Mouse (Mus musculus) intestine, embryonic 16.5 days (tissue): Measurements from ENCODE around the gene Oat. TPM values are rescaled to one million over a fixed set of nuclear protein-coding genes. Genes with fewer than 3 reads are reported as not detected.

Experiments used
- ATAC-seq: fragments of 200-750 bp; cut with Nextera tagmentation; 2 replicates; pipeline ENCODE4 v1.8.0; 2017; ENCODE audit warnings: moderate TSS enrichment, moderate library complexity
- H3K27ac ChIP-seq: fragments of 300-500 bp; sonication (generic); 2 replicates; pipeline ENCODE4 v1.5.1; 2014; ENCODE audit warnings: mild to moderate bottlenecking, low read length
- H3K27me3 ChIP-seq: fragments of 300-500 bp; sonication (generic); replicated peaks from 2 replicates; pipeline ENCODE4 v1.6.1; 2014; ENCODE audit warnings: low read length, control low read depth, mixed read lengths; ENCODE audit not compliant: control insufficient read depth, insufficient read depth
- H3K36me3 ChIP-seq: fragments of 300-500 bp; sonication (generic); 2 replicates; pipeline ENCODE4 v1.6.1; 2014; ENCODE audit warnings: low read length, control low read depth; ENCODE audit not compliant: control insufficient read depth, insufficient read depth
- H3K4me1 ChIP-seq: fragments of 300-500 bp; sonication (generic); 2 replicates; pipeline ENCODE4 v1.6.1; 2014; ENCODE audit warnings: low read length, control low read depth, mixed read lengths; ENCODE audit not compliant: control insufficient read depth, insufficient read depth
- H3K4me2 ChIP-seq: fragments of 300-500 bp; sonication (generic); 2 replicates; pipeline ENCODE4 v1.6.1; 2014; ENCODE audit warnings: low read depth, low read length, control low read depth
- H3K4me3 ChIP-seq: fragments of 300-500 bp; sonication (generic); 2 replicates; pipeline ENCODE4 v1.5.1; 2014; ENCODE audit warnings: mild to moderate bottlenecking, low read length
- H3K9ac ChIP-seq: fragments of 300-500 bp; sonication (generic); 2 replicates; pipeline ENCODE4 v1.6.1; 2014; ENCODE audit warnings: low read depth, low read length
- H3K9me3 ChIP-seq: fragments of 300-500 bp; sonication (generic); 2 replicates; pipeline ENCODE4 v1.6.1; 2016; ENCODE audit warnings: low read length, control low read depth; ENCODE audit not compliant: control insufficient read depth
- WGBS: fragments of 180-500 bp; shearing (Covaris S2); extraction: QIAGEN DNeasy Blood & Tissue Kit; methylation state at CpG from one replicate; pipeline ENCODE4 v1.1.7; 2014; 5-methylcytosine and 5-hydroxymethylcytosine counted together
- polyA plus RNA-seq: library from polyadenylated mRNA; unstranded; fragments of >200 nt; fragmentation: Nextera tagmentation; extraction: Ambion mirVana; gene quantifications from 2 replicates; pipeline ENCODE4 v1.2.1, GENCODE M21; 2015

Oat gene
- 1,956 and 2,187 TPM in 2 replicates for polyA plus RNA-seq

- Histone ChIP-seq H3K4me2 (peak within 1 kb of the TSS; percentile 68), H3K4me1 (peaks cover 22% of the 10 kb centered on the region), H3K36me3 (no peaks in the 10 kb centered on the region), H3K27ac (peak within 1 kb of the TSS; percentile 99), H3K9ac (peak within 1 kb of the TSS; percentile 92), H3K4me3 (peak within 1 kb of the TSS; percentile 79), H3K9me3 (no peaks in the 10 kb centered on the region), H3K27me3 (no peaks in the 10 kb centered on the region)
- ATAC-seq, result peak; percentile 91
- under 1% methylated on average over 49 of the region's 49 CpGs for WGBS
Measured at GRCm38 (mm10) chr7:132576116-132576650, at the start of gene Oat. Oat (minus strand) TSS chr7:132576398.

- no peak overlapping the region for H3K4me3 ChIP-seq
- no peaks in the 10 kb centered on the region for H3K27me3 ChIP-seq
- no peaks in the 10 kb centered on the region for H3K36me3 ChIP-seq
- H3K4me1 ChIP-seq, result no peaks in the 10 kb centered on the region
- WGBS, result 77% methylated on average over 10 of the region's 10 CpGs
- no peak overlapping the region for H3K4me2 ChIP-seq
- no peak for ATAC-seq
- no peaks in the 10 kb centered on the region for H3K9me3 ChIP-seq
- H3K27ac ChIP-seq, result no peak overlapping the region
- no peak overlapping the region for H3K9ac ChIP-seq
Measured at GRCm38 (mm10) chr7:132624161-132624560, 48.0 kb upstream of the Oat start.

- Histone ChIP-seq H3K27me3 (no peaks in the 10 kb centered on the region), H3K9me3 (no peaks in the 10 kb centered on the region), H3K36me3 (no peaks in the 10 kb centered on the region), H3K9ac (no peak overlapping the region), H3K27ac (no peak overlapping the region), H3K4me3 (no peak overlapping the region), H3K4me1 (no peaks in the 10 kb centered on the region), H3K4me2 (no peak overlapping the region)
- WGBS, result 88% methylated on average over 15 of the region's 15 CpGs
- ATAC-seq, result no peak
Measured at GRCm38 (mm10) chr7:132619975-132620918, 44.0 kb upstream of the Oat start.

GRCm38 (mm10) chr7:132619549-132619948 lies 43.4 kb upstream of the Oat start:
- Histone ChIP-seq H3K27me3 (no peaks in the 10 kb centered on the region), H3K36me3 (no peaks in the 10 kb centered on the region), H3K9me3 (no peaks in the 10 kb centered on the region), H3K4me1 (no peaks in the 10 kb centered on the region), H3K27ac (no peak overlapping the region), H3K4me3 (no peak overlapping the region), H3K9ac (no peak overlapping the region), H3K4me2 (no peak overlapping the region)
- no peak for ATAC-seq
- WGBS, result 91% methylated on average over 8 of the region's 8 CpGs

GRCm38 (mm10) chr7:132617021-132617564 lies 40.9 kb upstream of the Oat start:
- ATAC-seq, result no peak
- no peaks in the 10 kb centered on the region for H3K36me3 ChIP-seq
- H3K4me2 ChIP-seq, result no peak overlapping the region
- no peaks in the 10 kb centered on the region for H3K4me1 ChIP-seq
- 88% methylated on average over 5 of the region's 5 CpGs for WGBS
- H3K4me3 ChIP-seq, result no peak overlapping the region
- H3K27me3 ChIP-seq, result no peaks in the 10 kb centered on the region
- no peak overlapping the region for H3K9ac ChIP-seq
- H3K27ac ChIP-seq, result no peak overlapping the region
- no peaks in the 10 kb centered on the region for H3K9me3 ChIP-seq

- Histone ChIP-seq H3K36me3 (no peaks in the 10 kb centered on the region), H3K27ac (no peak overlapping the region), H3K4me1 (no peaks in the 10 kb centered on the region), H3K9me3 (no peaks in the 10 kb centered on the region), H3K9ac (no peak overlapping the region), H3K4me3 (no peak overlapping the region), H3K27me3 (no peaks in the 10 kb centered on the region), H3K4me2 (no peak overlapping the region)
- WGBS, result 64% methylated on average over 6 of the region's 6 CpGs
- no peak for ATAC-seq
Measured at GRCm38 (mm10) chr7:132616391-132616790, 40.2 kb upstream of the Oat start.

- Histone ChIP-seq H3K9me3 (no peaks in the 10 kb centered on the region), H3K27ac (no peak overlapping the region), H3K9ac (no peak overlapping the region), H3K4me1 (0 out of 2 replicates have a peak, but pooled peaks cover 2% of the 10 kb centered on the region), H3K27me3 (no peaks in the 10 kb centered on the region), H3K36me3 (no peaks in the 10 kb centered on the region), H3K4me2 (no peak overlapping the region), H3K4me3 (no peak overlapping the region)
- 33% methylated on average over 3 of the region's 3 CpGs for WGBS
- no peak for ATAC-seq
Measured at GRCm38 (mm10) chr7:132615346-132615745, 39.1 kb upstream of the Oat start.

GRCm38 (mm10) chr7:132611530-132611929 lies 35.3 kb upstream of the Oat start:
- 88% methylated on average over 8 of the region's 8 CpGs for WGBS
- H3K4me1 ChIP-seq, result peaks cover 5% of the 10 kb centered on the region; the same call in 1 of the 2 replicates
- no peak overlapping the region for H3K27ac ChIP-seq
- no peaks in the 10 kb centered on the region for H3K36me3 ChIP-seq
- no peaks in the 10 kb centered on the region for H3K27me3 ChIP-seq
- no peak overlapping the region for H3K9ac ChIP-seq
- no peaks in the 10 kb centered on the region for H3K9me3 ChIP-seq
- ATAC-seq, result no peak
- H3K4me2 ChIP-seq, result peak overlapping the region; percentile 64
- H3K4me3 ChIP-seq, result no peak overlapping the region

GRCm38 (mm10) chr7:132610468-132611318 lies 34.5 kb upstream of the Oat start, which contains the start of gene Lhpp:
Lhpp (plus strand) TSS chr7:132610638.
- ATAC-seq, result peak; percentile 94
- Histone ChIP-seq H3K4me2 (peak within 1 kb of the TSS; percentile 64), H3K36me3 (no peaks in the 10 kb centered on the region), H3K4me1 (peaks cover 5% of the 10 kb centered on the region; the same call in 1 of the 2 replicates), H3K27ac (peak within 1 kb of the TSS; percentile 40), H3K27me3 (no peaks in the 10 kb centered on the region), H3K4me3 (peak within 1 kb of the TSS; percentile 74), H3K9ac (peak within 1 kb of the TSS; percentile 73), H3K9me3 (no peaks in the 10 kb centered on the region)
- WGBS, result 7% methylated on average over 44 of the region's 44 CpGs
